Mouse (Mus musculus): Measurements from ENCODE around the gene Vmn1r57. TPM values are rescaled to one million over a fixed set of nuclear protein-coding genes. Genes with fewer than 3 reads are reported as not detected.
"Not testable (repeated sequence)": the region's sequence is repeated elsewhere in the genome, so short reads cannot be mapped to it uniquely, and the experiment has no call there.

The Vmn1r57 gene
- not detected in 2 replicates for polyA plus RNA-seq (2015; fragmentation: Nextera tagmentation; extraction: Ambion mirVana)

GRCm38 (mm10) chr7:5218193-5218592, at the start of gene Vmn1r57:
Gene Vmn1r57 (plus strand): TSS chr7:5218493.
- H3K27me3 ChIP-seq; H3K27ac ChIP-seq; ATAC-seq (ENCODE audit: insufficient number of reproducible peaks, insufficient read depth, low FRiP score, low TSS enrichment, low read depth); H3K36me3 ChIP-seq; H3K4me1 ChIP-seq; H3K4me3 ChIP-seq; H3K9ac ChIP-seq; H3K9me3 ChIP-seq; H3K4me2 ChIP-seq: not testable (repeated sequence)
- WGBS = 56% methylated on average over 1 of the region's 1 CpGs

- not testable (repeated sequence) for H3K27me3 ChIP-seq; H3K27ac ChIP-seq; H3K4me1 ChIP-seq; H3K9ac ChIP-seq; H3K4me3 ChIP-seq; ATAC-seq (ENCODE audit: insufficient number of reproducible peaks, insufficient read depth, low FRiP score, low TSS enrichment, low read depth); H3K4me2 ChIP-seq; H3K9me3 ChIP-seq; H3K36me3 ChIP-seq
Measured at GRCm38 (mm10) chr7:5196647-5197046, 21.6 kb upstream of the Vmn1r57 start, which contains the start of gene Vmn1r56. Gene Vmn1r56 (minus strand): TSS chr7:5196747.

GRCm38 (mm10) chr7:5263051-5263450, 44.8 kb downstream of the Vmn1r57 start:
- H3K9ac ChIP-seq = no peak overlapping the region
- no peak overlapping the region for H3K4me3 ChIP-seq
- no peak overlapping the region for H3K27ac ChIP-seq
- H3K36me3 ChIP-seq = no peaks in the 10 kb centered on the region
- no peak for ATAC-seq (ENCODE audit: insufficient number of reproducible peaks, insufficient read depth, low FRiP score, low TSS enrichment, low read depth)
- peaks cover 7% of the 10 kb centered on the region; the same call in 1 of the 2 replicates for H3K9me3 ChIP-seq
- H3K27me3 ChIP-seq = no peaks in the 10 kb centered on the region
- H3K4me1 ChIP-seq = no peaks in the 10 kb centered on the region
- 89% methylated on average over 3 of the region's 3 CpGs for WGBS
- no peak overlapping the region for H3K4me2 ChIP-seq

Other genes with a start within 250 kb of the Vmn1r57 start
- 0.08 TPM in 1 of 2 replicates, not detected in the other for gene Sbk3, start 247.3 kb upstream of the Vmn1r57 start, polyA plus RNA-seq (2015; fragmentation: Nextera tagmentation; extraction: Ambion mirVana)
- gene Zfp579, start 222.3 kb upstream of the Vmn1r57 start, polyA plus RNA-seq (2015; fragmentation: Nextera tagmentation; extraction: Ambion mirVana) = 38.4 and 42.0 TPM in 2 replicates
- 10.3 and 12.0 TPM in 2 replicates for gene Zfp524, start 204.1 kb upstream of the Vmn1r57 start, polyA plus RNA-seq (2015; fragmentation: Nextera tagmentation; extraction: Ambion mirVana)
- 45.7 and 47.9 TPM in 2 replicates for gene Fiz1, start 203.8 kb upstream of the Vmn1r57 start, polyA plus RNA-seq (2015; fragmentation: Nextera tagmentation; extraction: Ambion mirVana)
- 1.2 TPM in 1 of 2 replicates, not detected in the other for gene Gm44973, start 203.0 kb upstream of the Vmn1r57 start, polyA plus RNA-seq (2015; fragmentation: Nextera tagmentation; extraction: Ambion mirVana)
- 7.7 and 7.9 TPM in 2 replicates for gene Zfp865, start 198.1 kb upstream of the Vmn1r57 start, polyA plus RNA-seq (2015; fragmentation: Nextera tagmentation; extraction: Ambion mirVana)
- gene Ccdc106, start 197.9 kb upstream of the Vmn1r57 start, polyA plus RNA-seq (2015; fragmentation: Nextera tagmentation; extraction: Ambion mirVana) = 46.1 and 55.4 TPM in 2 replicates
- not detected in 2 replicates for gene 4632433K11Rik, start 184.4 kb upstream of the Vmn1r57 start, polyA plus RNA-seq (2015; fragmentation: Nextera tagmentation; extraction: Ambion mirVana)
- 5.6 and 5.9 TPM in 2 replicates for gene Zfp784, start 180.0 kb upstream of the Vmn1r57 start, polyA plus RNA-seq (2015; fragmentation: Nextera tagmentation; extraction: Ambion mirVana)
- gene Zfp580, start 167.0 kb upstream of the Vmn1r57 start, polyA plus RNA-seq (2015; fragmentation: Nextera tagmentation; extraction: Ambion mirVana) = 44.7 and 45.9 TPM in 2 replicates
- gene U2af2, start 156.3 kb upstream of the Vmn1r57 start, polyA plus RNA-seq (2015; fragmentation: Nextera tagmentation; extraction: Ambion mirVana) = 137 and 155 TPM in 2 replicates
- gene Epn1, start 138.3 kb upstream of the Vmn1r57 start, polyA plus RNA-seq (2015; fragmentation: Nextera tagmentation; extraction: Ambion mirVana) = 63.8 and 70.5 TPM in 2 replicates
- not detected in 2 replicates for gene Rfpl4, start 101.5 kb upstream of the Vmn1r57 start, polyA plus RNA-seq (2015; fragmentation: Nextera tagmentation; extraction: Ambion mirVana)
- gene Rasl2-9, start 92.5 kb upstream of the Vmn1r57 start, polyA plus RNA-seq (2015; fragmentation: Nextera tagmentation; extraction: Ambion mirVana) = 0.35 and 0.80 TPM in 2 replicates
- gene Vmn1r55, start 68.8 kb upstream of the Vmn1r57 start, polyA plus RNA-seq (2015; fragmentation: Nextera tagmentation; extraction: Ambion mirVana) = 0.03 TPM in 1 of 2 replicates, not detected in the other
- gene Vmn1r56, start 21.7 kb upstream of the Vmn1r57 start, polyA plus RNA-seq (2015; fragmentation: Nextera tagmentation; extraction: Ambion mirVana) = not detected in 2 replicates
- gene Gm5065, start 132.0 kb downstream of the Vmn1r57 start, polyA plus RNA-seq (2015; fragmentation: Nextera tagmentation; extraction: Ambion mirVana) = not detected in 2 replicates
- gene Nlrp2, start 132.5 kb downstream of the Vmn1r57 start, polyA plus RNA-seq (2015; fragmentation: Nextera tagmentation; extraction: Ambion mirVana) = not detected in 2 replicates
- gene Vmn1r58, start 194.9 kb downstream of the Vmn1r57 start, polyA plus RNA-seq (2015; fragmentation: Nextera tagmentation; extraction: Ambion mirVana) = not detected in 2 replicates
- gene Vmn1r59, start 238.3 kb downstream of the Vmn1r57 start, polyA plus RNA-seq (2015; fragmentation: Nextera tagmentation; extraction: Ambion mirVana) = not detected in 2 replicates